Mouse (Mus musculus) hindbrain, embryonic 16.5 days (tissue): ENCODE results near the gene 2310039H08Rik. TPM values are rescaled to one million over a fixed set of nuclear protein-coding genes. Genes with fewer than 3 reads are reported as not detected.

Experiments
- ATAC-seq: fragments of 200-750 bp; cut with Nextera tagmentation; 2 replicates; pipeline ENCODE4 v1.8.0; 2017; ENCODE audit warnings: moderate TSS enrichment, moderate library complexity
- H3K27ac ChIP-seq: fragments of 300-500 bp; sonication (generic); 2 replicates; pipeline ENCODE4 v1.5.1; 2014; ENCODE audit warnings: low read depth, mild to moderate bottlenecking, control low read depth, low read length, moderate library complexity
- H3K27me3 ChIP-seq: fragments of 300-500 bp; sonication (generic); replicated peaks from 2 replicates; pipeline ENCODE4 v1.6.1; 2014; ENCODE audit warnings: low read length; ENCODE audit not compliant: control insufficient read depth, insufficient read depth
- H3K36me3 ChIP-seq: fragments of 300-500 bp; sonication (generic); 2 replicates; pipeline ENCODE4 v1.6.1; 2014; ENCODE audit warnings: mild to moderate bottlenecking, low read length, moderate library complexity, mixed read lengths; ENCODE audit not compliant: control insufficient read depth, insufficient read depth
- H3K4me1 ChIP-seq: fragments of 300-500 bp; sonication (generic); 2 replicates; pipeline ENCODE4 v1.6.1; 2014; ENCODE audit warnings: low read depth, low read length; ENCODE audit not compliant: control insufficient read depth, insufficient read depth
- H3K4me2 ChIP-seq: fragments of 300-500 bp; sonication (generic); 2 replicates; pipeline ENCODE4 v1.6.1; 2014; ENCODE audit warnings: mild to moderate bottlenecking, low read length, control low read depth, moderate library complexity
- H3K4me3 ChIP-seq: fragments of 300-500 bp; sonication (generic); 2 replicates; pipeline ENCODE4 v1.5.1; 2014; ENCODE audit warnings: mild to moderate bottlenecking, low read length, control low read depth, moderate library complexity
- H3K9ac ChIP-seq: fragments of 300-500 bp; sonication (generic); 2 replicates; pipeline ENCODE4 v1.6.1; 2014; ENCODE audit warnings: low read depth, mild to moderate bottlenecking, control low read depth, low read length, moderate library complexity
- H3K9me3 ChIP-seq: fragments of 300-500 bp; sonication (generic); 2 replicates; pipeline ENCODE4 v1.6.1; 2014; ENCODE audit warnings: mild to moderate bottlenecking, low read length, moderate library complexity; ENCODE audit not compliant: control insufficient read depth
- WGBS: fragments of 180-500 bp; shearing (Covaris S2); extraction: QIAGEN DNeasy Blood & Tissue Kit; methylation state at CpG from one replicate; pipeline ENCODE4 v1.1.7; 2014; 5-methylcytosine and 5-hydroxymethylcytosine counted together
- polyA plus RNA-seq: library from polyadenylated mRNA; unstranded; fragments of >200 nt; fragmentation: Nextera tagmentation; extraction: Ambion mirVana; gene quantifications from 2 replicates; pipeline ENCODE4 v1.2.1, GENCODE M21; 2015

2310039H08Rik gene
- polyA plus RNA-seq, 1 experiment from 2014 or later = 57.2 TPM

- WGBS = 83% methylated on average over 1 of the region's 1 CpGs
Observed at GRCm38 (mm10) chr17:46812442-46812841, 40.0 kb downstream of the 2310039H08Rik start.

DNA sequence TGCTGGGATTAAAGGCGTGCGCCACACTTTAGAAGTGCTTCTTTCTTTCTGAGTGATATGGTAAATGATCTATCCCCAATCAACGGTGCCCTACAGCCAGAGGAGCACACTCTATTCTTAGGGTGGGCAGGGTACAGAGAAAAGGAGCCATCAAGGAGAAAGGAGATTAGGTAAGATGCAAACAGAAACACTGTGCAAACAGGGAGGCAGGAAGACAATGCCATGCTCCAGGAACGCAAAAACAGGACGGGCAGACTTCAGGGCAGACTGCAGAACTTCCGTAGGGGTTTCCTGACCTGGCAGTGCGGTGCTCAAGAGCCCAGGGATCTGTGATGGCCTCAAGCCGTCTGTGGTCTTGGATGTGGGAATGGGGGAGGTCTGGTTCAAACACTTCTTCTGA, 41.2 kb downstream of the 2310039H08Rik start:
- Histone ChIP-seq H3K27me3 (no peaks in the 10 kb centered on the region), H3K4me2 (no peak overlapping the region), H3K9ac (no peak overlapping the region), H3K4me3 (no peak overlapping the region), H3K9me3 (no peaks in the 10 kb centered on the region), H3K27ac (no peak overlapping the region), H3K4me1 (no peaks in the 10 kb centered on the region), H3K36me3 (peaks cover 17% of the 10 kb centered on the region)
- WGBS = 90% methylated on average over 8 of the region's 8 CpGs
- no peak for ATAC-seq

More at GRCm38 (mm10) chr17:46812442-46812841, 40.0 kb downstream of the 2310039H08Rik start:
- ATAC-seq = no peak
- H3K9ac ChIP-seq = no peak overlapping the region
- no peaks in the 10 kb centered on the region for H3K27me3 ChIP-seq
- peaks cover 23% of the 10 kb centered on the region for H3K36me3 ChIP-seq
- H3K4me1 ChIP-seq = no peaks in the 10 kb centered on the region
- no peak overlapping the region for H3K4me2 ChIP-seq
- no peak overlapping the region for H3K4me3 ChIP-seq
- H3K27ac ChIP-seq = no peak overlapping the region
- H3K9me3 ChIP-seq = no peaks in the 10 kb centered on the region

DNA sequence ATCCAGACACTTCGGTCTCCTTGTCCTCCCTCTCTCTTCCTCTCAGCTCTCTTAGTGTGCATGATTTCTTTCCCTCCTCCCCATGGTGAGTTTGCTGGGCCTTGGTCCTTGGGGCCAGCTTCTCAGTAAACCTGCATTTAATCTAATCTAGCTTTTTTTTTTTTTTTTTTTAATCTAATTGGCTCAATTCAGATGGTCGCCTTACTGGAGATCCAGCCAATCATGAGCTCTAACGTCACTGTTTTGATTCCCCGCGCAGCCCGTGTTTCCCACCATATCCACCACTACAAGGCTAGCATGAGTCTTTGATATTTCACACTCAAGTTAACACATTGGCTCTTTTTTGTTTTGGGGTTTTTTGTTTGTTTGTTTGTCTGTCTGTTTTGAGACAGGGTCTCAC, 42.1 kb downstream of the 2310039H08Rik start:
- Histone ChIP-seq H3K27me3 (no peaks in the 10 kb centered on the region), H3K4me1 (no peaks in the 10 kb centered on the region), H3K36me3 (peaks cover 17% of the 10 kb centered on the region), H3K4me2 (no peak overlapping the region), H3K9me3 (no peaks in the 10 kb centered on the region), H3K27ac (no peak overlapping the region), H3K4me3 (no peak overlapping the region), H3K9ac (no peak overlapping the region)
- no peak for ATAC-seq
- 95% methylated on average over 6 of the region's 6 CpGs for WGBS

GRCm38 (mm10) chr17:46816306-46816705, 43.9 kb downstream of the 2310039H08Rik start:
- Histone ChIP-seq H3K27ac (no peak overlapping the region), H3K27me3 (no peaks in the 10 kb centered on the region), H3K4me2 (no peak overlapping the region), H3K9me3 (no peaks in the 10 kb centered on the region), H3K4me1 (no peaks in the 10 kb centered on the region), H3K4me3 (no peak overlapping the region), H3K36me3 (peaks cover 17% of the 10 kb centered on the region), H3K9ac (no peak overlapping the region)
- ATAC-seq = no peak
- WGBS = 72% methylated on average over 13 of the region's 13 CpGs

- 91% methylated on average over 12 of the region's 12 CpGs for WGBS
Observed at GRCm38 (mm10) chr17:46817734-46818158, 45.3 kb downstream of the 2310039H08Rik start.

DNA sequence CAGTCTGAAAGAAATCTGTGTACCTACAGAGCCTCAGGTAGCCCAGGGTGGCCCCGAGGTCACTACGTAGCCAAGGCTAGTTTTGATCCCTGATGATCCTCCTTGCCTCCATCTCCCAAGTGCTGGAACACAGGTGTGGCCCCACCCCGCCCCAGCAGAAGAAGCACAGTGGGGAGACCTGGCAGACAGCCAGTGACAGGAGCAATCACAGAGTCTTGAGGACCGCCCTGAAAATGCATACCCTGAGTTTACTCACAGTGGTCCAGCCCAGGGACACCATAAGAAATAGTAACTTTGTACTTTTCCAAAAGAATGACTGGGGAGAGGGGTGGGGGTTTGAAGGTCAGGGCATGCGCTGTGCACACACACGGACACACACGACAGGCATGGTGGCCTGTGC, 48.2 kb downstream of the 2310039H08Rik start:
- no peak overlapping the region for H3K27ac ChIP-seq
- no peaks in the 10 kb centered on the region for H3K9me3 ChIP-seq
- H3K9ac ChIP-seq = no peak overlapping the region
- no peak overlapping the region for H3K4me2 ChIP-seq
- H3K4me1 ChIP-seq = no peaks in the 10 kb centered on the region
- no peak overlapping the region for H3K4me3 ChIP-seq
- H3K27me3 ChIP-seq = no peaks in the 10 kb centered on the region
- ATAC-seq = no peak
- H3K36me3 ChIP-seq = peaks cover 35% of the 10 kb centered on the region
- WGBS = 90% methylated on average over 7 of the region's 7 CpGs

More at GRCm38 (mm10) chr17:46817734-46818158, 45.3 kb downstream of the 2310039H08Rik start:
- no peak overlapping the region for H3K4me3 ChIP-seq
- no peaks in the 10 kb centered on the region for H3K9me3 ChIP-seq
- no peak overlapping the region for H3K9ac ChIP-seq
- ATAC-seq = no peak
- H3K27ac ChIP-seq = no peak overlapping the region
- H3K4me1 ChIP-seq = no peaks in the 10 kb centered on the region
- H3K36me3 ChIP-seq = peaks cover 17% of the 10 kb centered on the region
- no peak overlapping the region for H3K4me2 ChIP-seq
- no peaks in the 10 kb centered on the region for H3K27me3 ChIP-seq

Other genes starting within 250 kb of the 2310039H08Rik start
- gene Cul9, start 226.2 kb upstream of the 2310039H08Rik start, polyA plus RNA-seq = 19.7 and 25.1 TPM in 2 replicates
- 3.5 and 3.6 TPM in 2 replicates for gene Srf, start 216.5 kb upstream of the 2310039H08Rik start, polyA plus RNA-seq
- gene Ptk7, start 143.1 kb upstream of the 2310039H08Rik start, polyA plus RNA-seq = 25.9 and 36.1 TPM in 2 replicates
- 32.3 and 34.1 TPM in 2 replicates for gene Klc4, start 126.6 kb upstream of the 2310039H08Rik start, polyA plus RNA-seq
- gene Mrpl2, start 126.4 kb upstream of the 2310039H08Rik start, polyA plus RNA-seq = 64.5 and 73.7 TPM in 2 replicates
- gene Cul7, start 122.3 kb upstream of the 2310039H08Rik start, polyA plus RNA-seq = 39.9 and 45.4 TPM in 2 replicates
- gene Rrp36, start 98.3 kb upstream of the 2310039H08Rik start, polyA plus RNA-seq = 51.4 and 54.8 TPM in 2 replicates
- gene Mea1, start 93.8 kb upstream of the 2310039H08Rik start, polyA plus RNA-seq = 317 and 353 TPM in 2 replicates
- 176 and 179 TPM in 2 replicates for gene Klhdc3, start 91.7 kb upstream of the 2310039H08Rik start, polyA plus RNA-seq
- 102 and 112 TPM in 2 replicates for gene Ppp2r5d, start 67.5 kb upstream of the 2310039H08Rik start, polyA plus RNA-seq
- gene Pex6, start 61.2 kb upstream of the 2310039H08Rik start, polyA plus RNA-seq = 23.0 and 25.7 TPM in 2 replicates
- gene Gnmt, start 43.5 kb upstream of the 2310039H08Rik start, polyA plus RNA-seq = 1.1 and 1.7 TPM in 2 replicates
- 71.4 and 78.0 TPM in 2 replicates for gene Cnpy3, start 20.4 kb upstream of the 2310039H08Rik start, polyA plus RNA-seq
- 0.16 TPM in 1 of 2 replicates, not detected in the other for gene Ptcra, start 8.9 kb upstream of the 2310039H08Rik start, polyA plus RNA-seq
- 75.5 and 80.4 TPM in 2 replicates for gene Rpl7l1, start 10.0 kb downstream of the 2310039H08Rik start, polyA plus RNA-seq
- gene Bicral, start 85.8 kb downstream of the 2310039H08Rik start, polyA plus RNA-seq = 6.0 and 6.2 TPM in 2 replicates
- 52.6 and 53.6 TPM in 2 replicates for gene Tbcc, start 118.0 kb downstream of the 2310039H08Rik start, polyA plus RNA-seq
- not detected in 2 replicates for gene Prph2, start 137.8 kb downstream of the 2310039H08Rik start, polyA plus RNA-seq
- gene Ubr2, start 237.9 kb downstream of the 2310039H08Rik start, polyA plus RNA-seq = 12.6 and 13.6 TPM in 2 replicates